Mouse (Mus musculus) layer of hippocampus, postnatal 36 days (tissue): ENCODE measurements at regions not wholly inside any gene's neighbourhood (a gene's known extent, or its start where the extent isn't known, plus 50 kb on each side); places are given as distances from the start of the nearest gene placed in this dataset.
A peak's percentile ranks its signal among the peaks of the same experiment; 100 is the strongest.

ENCODE experiments used
- DNase-seq, 2 experiments: peaks; one replicate each; pipeline ENCODE4 v3.0.0; 2022

DNA sequence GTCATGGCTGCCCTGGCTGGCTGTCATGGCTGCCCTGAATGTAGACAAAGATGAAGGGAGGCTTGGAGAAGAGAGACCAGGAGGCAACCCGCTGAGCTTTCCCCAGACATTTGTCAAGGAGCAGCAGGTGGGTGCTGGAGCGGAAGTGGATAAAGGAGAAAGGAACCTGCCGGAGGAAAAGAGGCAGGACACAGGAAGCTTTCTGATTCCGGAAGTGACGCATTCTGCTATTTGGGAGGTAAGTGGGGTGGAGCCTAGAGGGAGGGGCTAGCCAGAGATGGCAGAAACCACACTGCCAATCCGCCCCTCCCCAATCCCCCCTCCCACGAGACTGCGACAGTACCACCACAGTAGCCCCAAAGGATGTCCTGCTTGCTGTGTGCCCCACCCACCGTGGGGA lies 80.1 kb downstream of the Gm572 start:
- no peak for DNase-seq

DNA sequence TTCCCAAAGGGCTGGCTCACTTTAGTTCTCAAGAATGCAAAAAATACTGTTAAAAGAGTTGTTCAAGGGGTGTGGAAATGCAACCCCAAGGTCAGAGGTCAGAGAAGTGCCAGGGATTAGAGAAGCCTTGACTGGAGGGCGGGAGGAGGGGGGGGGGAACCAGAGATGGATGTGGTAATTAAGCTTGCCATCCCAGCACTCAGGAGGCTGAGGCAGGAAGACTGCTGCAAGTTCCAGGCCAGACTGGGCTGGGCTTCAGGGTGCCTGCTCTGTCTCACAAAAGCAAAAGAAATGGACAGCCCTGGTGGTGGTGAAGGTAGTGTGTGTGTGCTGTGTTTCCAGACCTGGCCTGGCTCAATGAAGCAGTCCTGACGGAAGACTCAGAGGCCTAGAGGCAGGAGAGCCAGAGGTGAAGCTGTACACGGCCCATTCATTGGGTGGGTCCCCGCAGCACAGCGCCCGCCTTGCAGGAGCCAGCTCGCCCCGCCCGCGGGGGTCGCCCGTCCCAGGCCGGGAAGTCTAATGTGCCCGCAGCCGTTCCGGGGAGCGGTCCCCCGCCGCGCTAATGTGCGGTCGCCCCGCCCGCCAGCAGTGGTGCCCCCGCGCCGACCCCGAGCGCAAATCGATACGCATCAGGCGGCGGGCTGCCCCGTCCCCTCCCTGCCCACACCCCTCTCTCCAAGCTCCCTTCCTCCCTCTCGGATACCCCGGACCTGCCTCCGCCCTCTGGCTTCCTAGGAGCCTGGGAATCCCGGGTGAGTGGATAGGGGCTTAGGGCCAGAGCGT lies 80.1 kb upstream of the Casz1 start:
- no peak for DNase-seq

DNA sequence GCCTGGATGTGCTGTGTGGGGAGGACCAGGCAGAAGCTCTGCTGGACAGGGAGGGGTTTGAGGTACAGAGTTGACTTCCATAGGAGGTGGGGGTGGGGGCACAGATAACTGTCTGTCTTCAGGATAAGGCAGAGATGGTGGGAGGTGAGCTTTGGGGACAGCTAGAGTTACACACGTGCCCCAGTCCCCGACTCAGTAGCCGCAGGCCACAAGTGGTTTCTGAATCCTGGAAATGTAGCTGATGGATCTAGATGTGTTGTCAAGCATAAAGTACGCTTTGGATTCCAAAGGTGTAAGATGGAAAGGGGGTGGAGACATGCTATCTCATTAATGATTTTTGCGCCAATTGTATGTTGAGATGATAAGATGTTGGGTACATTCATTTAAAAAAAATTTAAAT lies 75.4 kb upstream of the Casz1 start:
- no peak for DNase-seq

DNA sequence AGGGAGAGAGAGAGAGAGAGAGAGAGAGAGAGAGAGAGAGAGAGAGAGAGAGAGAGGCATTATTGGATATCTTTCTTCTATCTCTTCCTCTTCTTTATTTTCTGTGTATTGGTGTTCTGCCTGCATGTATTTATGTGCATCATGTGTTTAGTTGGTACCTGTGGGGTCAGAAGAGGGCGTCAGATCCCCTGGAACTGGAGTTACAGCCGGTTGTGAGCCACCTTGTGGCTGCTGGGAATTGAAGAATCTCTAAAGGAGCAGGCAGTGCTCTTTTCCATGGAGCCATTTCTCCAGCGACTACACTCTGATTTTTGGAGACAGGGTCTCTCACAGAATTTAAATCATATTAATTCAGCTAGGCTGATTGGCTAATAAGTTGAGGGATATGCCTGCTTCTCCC lies 72.6 kb upstream of the Casz1 start:
- DNase-seq: no peak

DNA sequence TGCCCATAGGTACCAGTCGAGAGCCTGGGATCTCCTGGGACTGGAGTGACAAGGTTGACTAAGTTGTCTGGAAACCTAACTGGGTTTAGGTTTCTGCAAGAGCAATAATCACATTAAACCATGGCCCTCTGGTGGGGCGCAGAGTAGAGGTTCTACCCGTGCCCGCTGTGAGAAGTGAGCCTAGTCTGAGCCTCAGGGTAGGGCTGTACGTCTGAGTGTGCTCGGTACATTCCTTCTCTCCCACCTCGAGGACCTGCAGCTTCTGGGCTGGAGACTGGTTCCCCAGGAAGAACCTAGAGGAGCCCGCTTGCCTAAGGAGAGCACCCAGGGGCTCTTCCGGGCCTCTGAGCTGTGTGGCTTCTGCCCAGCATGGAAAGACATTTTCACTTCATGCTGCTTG lies 70.2 kb upstream of the Casz1 start:
- DNase-seq: no peak

DNA sequence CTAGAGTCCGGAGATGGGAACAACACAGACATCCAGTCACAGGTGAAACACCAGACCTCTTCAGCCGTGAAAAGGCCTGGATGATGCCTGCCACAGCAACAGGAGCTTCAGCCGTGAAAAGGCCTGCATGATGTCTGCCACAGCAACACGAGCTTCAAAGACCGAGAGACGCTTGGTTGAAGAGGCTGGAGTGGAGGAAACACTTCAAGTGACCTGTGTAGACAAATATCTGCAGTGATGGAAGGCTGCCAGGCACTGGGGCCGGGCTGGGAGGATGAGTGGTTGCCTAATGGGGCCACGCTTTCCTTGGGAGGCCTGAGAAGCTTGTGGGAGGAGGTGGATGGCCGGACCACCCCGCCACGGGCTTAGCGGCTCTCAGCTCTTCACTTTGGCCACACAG lies 69.7 kb upstream of the Casz1 start:
- no peak for DNase-seq

DNA sequence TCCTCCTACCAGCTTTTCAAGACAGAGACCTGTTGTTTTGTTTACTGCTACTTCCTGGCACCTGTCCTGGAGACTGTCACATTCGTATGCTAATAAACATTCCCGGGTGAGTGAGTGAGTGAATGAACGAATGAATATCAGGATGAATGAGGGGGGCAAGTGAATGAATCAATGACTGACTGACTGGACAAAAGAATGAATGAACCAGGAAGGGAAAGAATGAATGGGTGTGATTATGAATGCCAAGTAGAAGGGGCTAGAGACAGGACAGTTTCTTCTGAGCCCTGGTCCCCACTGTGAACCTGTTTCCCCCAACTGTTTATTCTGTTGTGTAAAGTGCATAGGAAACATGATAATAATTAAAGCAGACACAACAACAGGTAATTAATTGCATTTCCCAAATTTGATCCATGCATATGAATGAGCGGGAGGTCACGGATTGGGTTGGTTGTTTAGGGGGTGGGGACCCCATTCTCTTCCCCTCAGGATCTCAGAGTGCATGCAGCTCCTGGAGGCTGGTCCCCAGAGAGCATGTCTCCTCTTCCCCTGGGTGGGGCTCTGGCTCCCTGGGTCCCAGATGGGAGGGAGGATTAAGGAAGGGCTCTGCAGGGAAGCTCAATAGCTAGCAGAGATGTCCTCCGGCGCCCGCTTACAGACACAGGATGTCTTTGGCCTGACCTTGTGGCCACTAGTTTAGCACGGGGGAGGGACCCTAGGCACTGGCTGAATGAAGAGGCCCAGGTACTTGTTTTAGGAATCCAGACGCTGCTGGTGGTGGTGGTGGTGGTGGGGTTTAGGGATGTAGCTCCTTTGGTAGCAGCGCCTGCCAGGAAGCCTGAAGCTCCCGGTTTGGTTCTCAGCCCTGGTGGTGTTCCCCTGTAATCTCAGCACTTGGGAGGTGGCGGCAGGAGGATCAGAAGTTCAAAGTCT lies 65.4 kb upstream of the Casz1 start:
- no peak for DNase-seq

DNA sequence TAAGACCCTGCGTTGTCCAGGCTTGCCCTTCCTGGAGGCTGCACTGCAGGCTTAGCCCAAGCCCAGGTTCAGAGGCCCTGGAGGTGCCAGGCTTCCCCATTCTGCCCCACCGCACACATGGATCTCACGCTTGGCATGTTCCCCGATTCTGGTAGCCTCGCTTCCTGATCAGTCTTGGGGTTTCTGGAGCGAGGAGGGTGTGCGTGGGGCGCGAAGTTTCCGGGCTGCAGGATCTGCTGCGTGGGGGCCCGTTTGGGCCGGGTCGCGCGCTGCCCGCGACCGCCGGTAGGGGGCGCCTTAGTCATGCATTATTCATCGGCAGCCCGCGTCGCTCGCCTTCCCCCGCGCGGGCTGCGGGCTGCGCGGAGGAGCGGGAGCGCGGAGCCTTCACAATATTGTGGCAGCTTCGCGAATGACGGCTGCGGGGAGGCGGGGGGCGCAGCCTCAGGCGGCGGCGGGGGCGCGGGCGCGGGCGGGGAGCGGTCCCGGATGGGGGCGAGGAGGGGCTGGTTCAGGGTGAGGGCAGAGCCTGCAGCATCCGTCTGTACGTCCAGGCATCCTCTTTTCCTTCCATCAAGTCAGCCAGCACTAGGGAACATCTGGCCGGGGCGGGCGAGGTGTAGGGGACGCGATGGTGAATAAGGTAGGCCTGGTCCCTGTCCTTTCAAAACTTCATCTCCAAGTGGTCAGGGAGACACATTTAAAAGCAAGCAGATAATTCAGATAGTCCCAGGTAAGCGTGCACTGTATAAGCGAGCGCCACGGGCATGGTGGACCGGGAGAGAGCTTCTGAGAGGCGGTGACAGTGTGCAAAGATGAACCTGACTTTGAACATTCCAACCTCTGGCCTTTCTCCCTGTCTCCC lies 61.4 kb upstream of the Casz1 start:
- peak; percentile 62 to 69 for DNase-seq

DNA sequence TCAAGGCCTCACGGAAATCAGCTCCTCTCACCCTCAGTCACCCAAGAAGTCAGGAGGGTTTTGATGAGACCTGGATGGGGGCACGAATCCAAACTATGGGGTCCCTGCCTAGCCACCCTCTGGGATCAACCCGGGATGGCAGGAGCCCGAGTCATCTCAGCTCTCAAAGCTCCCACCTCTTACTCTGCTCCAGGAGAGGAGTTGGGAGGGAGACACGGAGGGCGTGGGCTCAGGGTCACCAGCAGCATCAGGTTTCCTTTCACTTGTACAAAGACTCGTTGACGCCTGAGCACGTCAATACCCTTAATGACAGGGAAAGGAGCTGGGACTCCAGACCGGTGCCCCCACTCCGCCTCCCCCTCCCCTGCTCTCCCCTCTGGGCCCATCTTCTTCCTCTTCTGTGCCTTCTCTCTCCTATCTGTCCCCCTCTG lies 60.8 kb upstream of the Casz1 start:
- no peak for DNase-seq

DNA sequence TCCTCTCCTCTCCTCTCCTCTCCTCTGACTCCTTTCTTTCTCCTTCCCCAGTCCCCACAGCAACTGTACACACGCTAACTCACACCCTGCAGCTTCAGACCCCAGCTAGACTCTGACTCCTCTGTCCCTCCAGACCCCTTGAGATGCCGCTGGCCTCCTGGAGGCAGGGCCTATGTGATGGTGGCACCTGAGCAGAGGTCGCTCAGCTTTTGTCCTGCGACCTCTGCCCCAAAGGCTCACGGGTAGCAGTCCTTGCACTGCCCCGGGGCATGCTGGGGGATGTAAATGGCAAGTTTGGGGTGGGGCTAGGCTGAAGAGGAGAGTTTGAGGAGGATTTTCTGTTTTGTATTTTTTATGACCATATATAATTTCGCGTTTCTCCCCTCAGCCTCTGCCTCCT lies 60.2 kb upstream of the Casz1 start:
- DNase-seq: no peak

DNA sequence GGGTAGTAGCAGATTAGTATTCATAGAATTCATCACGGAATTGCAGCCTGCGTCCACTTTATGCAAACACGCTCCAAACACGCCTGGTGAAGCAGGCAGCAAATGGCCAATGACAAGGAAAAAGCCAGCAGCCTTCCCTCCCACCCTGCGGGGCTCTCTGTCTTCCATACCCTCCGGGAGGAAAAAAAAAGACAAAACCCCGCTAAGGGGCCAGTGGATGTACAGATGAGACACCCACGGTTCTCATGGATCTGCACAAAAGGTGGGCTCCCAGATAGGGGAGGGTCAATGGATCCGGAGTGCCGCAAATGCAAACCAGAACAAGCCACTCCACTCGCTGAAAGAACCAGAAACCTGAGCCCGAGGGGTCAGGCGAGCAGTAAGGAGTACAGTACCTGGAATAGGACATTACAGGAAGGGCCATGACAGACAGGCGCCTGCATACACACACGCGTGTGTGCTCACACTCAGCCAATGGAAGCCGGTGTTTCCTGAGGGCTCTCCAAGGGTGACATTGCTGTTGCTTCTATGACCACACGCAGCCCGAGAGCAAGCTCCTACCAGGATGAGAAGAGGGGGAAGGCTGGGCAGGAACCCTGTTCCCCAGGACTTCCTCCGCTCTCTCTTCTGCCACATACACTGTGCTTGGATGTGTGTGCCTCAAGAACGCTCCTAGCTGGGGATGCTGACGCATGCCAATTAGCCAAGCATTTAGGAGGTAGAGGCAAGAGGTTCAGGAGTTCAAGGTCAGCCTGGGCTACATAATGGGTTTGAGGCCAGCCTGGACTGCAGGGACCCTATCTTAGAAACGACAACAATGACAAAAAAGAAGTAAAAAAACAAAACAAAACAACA lies 57.5 kb upstream of the Casz1 start:
- DNase-seq: no peak

DNA sequence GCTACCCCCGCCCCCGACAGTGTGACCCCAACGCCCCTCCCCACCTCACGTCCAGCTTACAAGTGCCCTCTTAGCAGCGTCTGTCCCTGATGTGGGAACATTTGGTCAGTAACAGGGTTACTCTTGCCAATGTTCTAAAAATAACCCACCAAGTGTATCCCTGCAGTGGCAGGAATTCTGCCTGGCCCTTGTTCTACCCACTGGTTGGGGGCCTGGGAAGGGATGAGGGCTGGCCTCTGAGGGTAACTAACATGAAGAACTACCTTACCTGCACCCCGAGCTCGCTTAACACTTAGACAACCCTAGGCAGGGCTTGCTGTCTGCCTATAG lies 56.9 kb upstream of the Casz1 start:
- no peak for DNase-seq

DNA sequence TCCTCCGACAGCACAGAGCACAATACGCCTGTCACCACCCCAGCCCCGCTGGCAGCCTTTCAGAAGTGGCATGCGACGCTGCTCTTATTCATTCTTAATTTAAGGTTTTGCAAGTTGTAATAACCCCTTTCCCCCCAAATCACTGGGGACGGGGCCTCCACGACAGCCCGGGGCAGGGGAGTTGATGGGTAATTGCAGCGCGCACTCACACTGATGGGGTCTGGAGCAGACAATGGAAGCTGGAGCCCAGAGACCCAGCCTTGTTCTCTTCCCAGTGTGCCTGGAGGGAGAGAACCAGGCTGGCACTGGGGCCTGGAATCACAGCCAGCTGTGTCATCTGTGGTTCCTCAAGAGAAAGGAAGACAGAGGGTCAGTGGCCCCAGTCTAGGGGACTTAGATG lies 54.2 kb upstream of the Casz1 start:
- DNase-seq: no peak

DNA sequence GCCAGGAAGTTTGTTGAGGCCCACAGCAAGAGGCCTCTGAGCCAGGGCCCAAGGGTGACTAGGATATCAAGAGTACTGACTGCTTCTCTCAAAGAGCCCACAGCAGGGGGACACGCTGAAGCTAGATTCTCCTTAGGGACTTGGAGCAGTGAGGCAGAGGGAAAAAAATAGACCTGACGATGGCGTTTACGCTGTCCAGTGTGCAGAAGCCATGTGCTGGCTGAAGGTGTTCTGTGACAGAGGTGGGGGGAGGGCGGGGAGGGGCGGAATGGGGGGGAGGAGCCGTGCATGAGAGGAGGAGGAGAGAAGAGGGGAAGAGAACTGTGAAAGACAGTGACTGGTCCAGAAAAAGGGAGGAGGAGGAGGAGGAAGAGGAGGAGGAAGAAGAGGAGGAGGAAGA lies 52.6 kb upstream of the Casz1 start:
- no peak for DNase-seq

DNA sequence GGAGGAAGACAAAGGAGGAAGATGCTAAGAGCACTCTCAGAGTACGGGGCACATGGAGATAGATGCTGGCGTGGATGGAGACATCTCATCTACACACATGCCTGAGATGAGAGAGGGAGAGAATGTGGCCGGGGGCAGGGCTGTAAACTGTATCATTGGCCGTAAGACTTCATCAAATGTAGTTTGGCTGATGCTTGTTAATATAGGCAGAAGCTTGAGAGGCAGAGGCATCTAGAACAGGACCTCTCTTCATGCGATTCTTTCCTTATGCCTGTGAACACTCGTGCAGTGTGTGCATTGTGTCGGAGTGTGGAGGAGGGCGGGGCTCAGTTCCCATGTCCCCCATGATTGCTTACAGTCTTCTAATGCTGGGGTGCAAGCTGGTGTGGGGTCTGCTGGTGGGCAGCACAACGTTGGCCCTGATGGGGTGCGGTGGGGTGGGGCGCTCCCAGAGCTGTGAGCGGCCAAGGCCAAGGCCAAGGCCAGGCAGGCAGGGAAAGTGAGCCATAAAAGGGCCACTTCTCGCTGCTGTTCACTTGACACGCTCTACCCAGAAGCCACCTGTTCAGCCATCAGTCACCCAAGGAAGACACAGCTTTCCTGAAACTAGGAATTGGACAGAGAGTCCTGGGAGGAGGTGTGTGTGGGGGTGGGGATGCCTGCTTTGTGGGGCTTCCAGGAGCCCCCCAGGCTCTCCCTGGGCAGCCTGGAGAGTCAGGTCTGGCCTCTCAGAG lies 51.7 kb upstream of the Casz1 start:
- DNase-seq: no peak

DNA sequence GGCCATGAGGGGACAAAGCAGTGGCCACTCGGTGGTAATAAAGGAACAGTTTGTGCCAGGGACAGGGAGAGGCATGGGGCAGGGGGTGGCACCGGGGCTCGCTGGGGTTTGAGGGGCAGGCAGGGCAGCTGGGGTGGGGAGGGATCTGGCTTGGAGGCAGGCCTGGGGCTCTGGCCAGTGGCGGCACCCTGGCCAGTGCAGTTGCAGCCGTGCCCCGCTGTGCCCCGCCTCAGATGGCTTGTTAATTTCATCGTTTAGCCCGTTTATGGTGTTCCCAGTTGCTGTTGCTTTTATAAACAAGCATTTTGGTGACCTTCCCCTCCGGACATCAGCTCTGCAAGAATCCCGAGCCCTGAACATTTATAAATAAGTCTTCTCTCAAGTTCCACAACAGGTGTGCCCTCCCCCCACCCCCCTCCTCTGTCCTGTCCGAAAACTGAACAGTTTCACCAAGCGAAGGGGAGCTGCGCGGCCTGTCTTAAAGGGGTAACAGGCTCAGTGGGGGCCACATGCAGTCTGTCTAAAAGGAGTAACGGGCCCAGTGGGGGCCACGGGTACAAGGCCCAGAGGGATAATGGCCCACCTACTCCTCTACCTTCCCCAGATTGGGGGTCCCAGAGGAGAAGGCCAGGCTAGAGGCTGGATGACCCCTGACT lies 51.0 kb upstream of the Casz1 start:
- DNase-seq: no peak

DNA sequence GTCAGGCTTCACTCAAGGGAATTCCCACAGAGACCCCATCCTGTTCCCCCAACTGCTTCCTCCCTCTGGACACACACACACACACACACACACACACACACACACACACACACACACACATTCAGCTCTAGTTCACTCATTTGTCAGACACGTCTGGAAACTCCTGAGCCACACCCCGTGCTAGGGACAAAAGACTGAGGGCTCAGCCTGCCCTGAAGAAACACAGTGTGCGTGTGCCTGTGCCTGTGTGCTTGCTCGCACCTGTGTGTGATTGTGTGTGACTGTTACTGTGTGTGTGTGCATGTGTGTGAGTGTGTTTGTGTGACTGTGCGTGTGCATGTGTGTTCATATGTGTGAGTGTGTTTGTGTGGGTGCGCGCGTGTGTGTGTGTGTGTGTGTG lies 50.4 kb upstream of the Casz1 start:
- no peak for DNase-seq
